Mouse (Mus musculus) kidney, embryonic 15.5 days (tissue): Measurements from ENCODE around the gene Exph5. TPM values are rescaled to one million over a fixed set of nuclear protein-coding genes. Genes with fewer than 3 reads are reported as not detected.

Experiments used
- ATAC-seq: fragments of 200-750 bp; cut with Nextera tagmentation; replicated peaks from 2 replicates; pipeline ENCODE4 v1.8.0; 2017; ENCODE audit warnings: moderate TSS enrichment; ENCODE audit not compliant: low FRiP score
- H3K27ac ChIP-seq: fragments of 300-500 bp; sonication (generic); 2 replicates; pipeline ENCODE4 v1.5.1; 2015; ENCODE audit warnings: mild to moderate bottlenecking, inconsistent platforms
- H3K27me3 ChIP-seq: fragments of 300-500 bp; sonication (generic); 2 replicates; pipeline ENCODE4 v1.6.1; 2015; ENCODE audit warnings: inconsistent platforms
- H3K36me3 ChIP-seq: fragments of 300-500 bp; sonication (generic); 2 replicates; pipeline ENCODE4 v1.6.1; 2015; ENCODE audit warnings: inconsistent platforms
- H3K4me1 ChIP-seq: fragments of 300-500 bp; sonication (generic); 2 replicates; pipeline ENCODE4 v1.6.1; 2015; ENCODE audit warnings: inconsistent platforms
- H3K4me2 ChIP-seq: fragments of 300-500 bp; sonication (generic); 2 replicates; pipeline ENCODE4 v1.6.1; 2015; ENCODE audit warnings: moderate library complexity, mild to moderate bottlenecking, inconsistent platforms
- H3K4me3 ChIP-seq: fragments of 300-500 bp; sonication (generic); replicated peaks from 2 replicates; pipeline ENCODE4 v1.5.1; 2015; ENCODE audit warnings: mild to moderate bottlenecking, inconsistent platforms
- H3K9ac ChIP-seq: fragments of 300-500 bp; sonication (generic); 2 replicates; pipeline ENCODE4 v1.6.1; 2015; ENCODE audit warnings: mild to moderate bottlenecking, inconsistent platforms
- H3K9me3 ChIP-seq: fragments of 300-500 bp; sonication (generic); replicated peaks from 2 replicates; pipeline ENCODE4 v1.6.1; 2016; ENCODE audit warnings: inconsistent platforms
- WGBS: fragments of 180-500 bp; shearing (Covaris S2); methylation state at CpG from one replicate; pipeline ENCODE4 v1.1.7; 2015; ENCODE audit warnings: mixed read lengths; 5-methylcytosine and 5-hydroxymethylcytosine counted together
- polyA plus RNA-seq: library from polyadenylated mRNA; unstranded; fragments of >200 nt; fragmentation: Nextera tagmentation; extraction: Ambion mirVana; gene quantifications from 2 replicates; pipeline ENCODE4 v1.2.1, GENCODE M21; 2015

Gene Exph5
- polyA plus RNA-seq, 1 experiment from 2014 or later = 1.9 TPM

GRCm38 (mm10) chr9:53323419-53324251 is 22.2 kb downstream of the Exph5 start:
- no peak overlapping the region for H3K27ac ChIP-seq

DNA sequence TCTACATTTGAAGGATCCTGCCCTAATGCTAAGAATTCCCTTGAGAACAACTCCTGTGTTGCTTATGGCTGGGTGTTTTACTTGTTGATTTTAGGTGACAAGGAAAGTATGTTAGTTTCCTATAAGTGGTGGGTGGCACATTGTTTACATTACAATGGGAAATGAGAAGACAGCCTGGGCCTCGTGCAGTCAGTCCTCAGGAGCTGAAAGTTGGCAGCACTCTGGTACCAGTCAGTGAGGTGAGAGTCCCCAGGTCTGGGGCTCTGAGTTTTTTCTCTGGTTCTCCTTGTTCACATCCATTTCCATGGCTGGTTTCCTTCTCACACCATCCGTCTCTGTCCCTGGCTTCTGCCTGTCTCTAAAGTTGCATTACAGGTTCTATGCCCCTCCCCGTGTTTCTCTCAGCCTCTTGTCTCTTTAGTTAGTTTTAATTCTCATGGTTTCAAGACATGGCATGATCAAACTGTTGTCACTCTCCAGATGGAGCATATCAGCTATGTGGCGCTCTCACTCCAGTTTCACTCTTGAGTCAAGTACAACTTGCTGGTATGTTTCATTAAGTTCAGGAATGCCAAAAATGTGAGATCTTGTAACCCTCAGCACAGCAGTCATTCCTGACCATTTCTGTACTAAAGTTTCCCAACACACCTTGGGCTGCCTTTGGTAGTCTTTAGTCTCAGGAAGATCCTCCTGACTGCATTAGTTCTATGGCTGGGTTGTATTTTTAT is 24.1 kb downstream of the Exph5 start:
- peak overlapping the region; percentile 51 for H3K27ac ChIP-seq
- no peak overlapping the region for H3K4me3 ChIP-seq
- WGBS = 50% methylated on average over 4 of the region's 4 CpGs
- H3K9me3 ChIP-seq = no peaks in the 10 kb centered on the region
- peaks cover 25% of the 10 kb centered on the region for H3K4me1 ChIP-seq
- H3K36me3 ChIP-seq = no peaks in the 10 kb centered on the region
- no peaks in the 10 kb centered on the region for H3K27me3 ChIP-seq
- ATAC-seq = peak; percentile 53
- no peak overlapping the region for H3K4me2 ChIP-seq
- no peak overlapping the region for H3K9ac ChIP-seq

More at GRCm38 (mm10) chr9:53323419-53324251, 22.2 kb downstream of the Exph5 start:
- H3K9ac ChIP-seq = no peak overlapping the region
- no peak overlapping the region for H3K4me2 ChIP-seq
- no peaks in the 10 kb centered on the region for H3K9me3 ChIP-seq
- peaks cover 13% of the 10 kb centered on the region for H3K4me1 ChIP-seq
- H3K36me3 ChIP-seq = no peaks in the 10 kb centered on the region
- no peaks in the 10 kb centered on the region for H3K27me3 ChIP-seq
- 67% methylated on average over 10 of the region's 10 CpGs for WGBS
- no peak overlapping the region for H3K4me3 ChIP-seq
- no peak for ATAC-seq

GRCm38 (mm10) chr9:53328203-53328602 is 26.7 kb downstream of the Exph5 start:
- Histone ChIP-seq H3K4me3 (no peak overlapping the region), H3K36me3 (no peaks in the 10 kb centered on the region), H3K4me2 (no peak overlapping the region), H3K27me3 (no peaks in the 10 kb centered on the region), H3K27ac (no peak overlapping the region), H3K9ac (no peak overlapping the region), H3K9me3 (0 out of 2 replicates have a peak, but pooled peaks cover 4% of the 10 kb centered on the region), H3K4me1 (peaks cover 20% of the 10 kb centered on the region)
- WGBS = 85% methylated on average over 2 of the region's 2 CpGs
- ATAC-seq = no peak

- H3K9me3 ChIP-seq = 0 out of 2 replicates have a peak, but pooled peaks cover 4% of the 10 kb centered on the region
- H3K36me3 ChIP-seq = no peaks in the 10 kb centered on the region
- peaks cover 20% of the 10 kb centered on the region for H3K4me1 ChIP-seq
- no peak overlapping the region for H3K9ac ChIP-seq
- no peak overlapping the region for H3K4me3 ChIP-seq
- 49% methylated on average over 6 of the region's 6 CpGs for WGBS
- peak; percentile 73 for ATAC-seq
- H3K4me2 ChIP-seq = no peak overlapping the region
- H3K27ac ChIP-seq = peak overlapping the region; percentile 54
- no peaks in the 10 kb centered on the region for H3K27me3 ChIP-seq
Measured at GRCm38 (mm10) chr9:53329301-53330206, 28.1 kb downstream of the Exph5 start.

GRCm38 (mm10) chr9:53330247-53330646 is 28.8 kb downstream of the Exph5 start:
- no peak overlapping the region for H3K4me2 ChIP-seq
- H3K9me3 ChIP-seq = 0 out of 2 replicates have a peak, but pooled peaks cover 4% of the 10 kb centered on the region
- 81% methylated on average over 9 of the region's 9 CpGs for WGBS
- H3K27ac ChIP-seq = no peak overlapping the region
- H3K27me3 ChIP-seq = no peaks in the 10 kb centered on the region
- H3K4me1 ChIP-seq = peaks cover 19% of the 10 kb centered on the region
- H3K36me3 ChIP-seq = no peaks in the 10 kb centered on the region
- H3K4me3 ChIP-seq = no peak overlapping the region
- H3K9ac ChIP-seq = no peak overlapping the region
- no peak; the same call in 1 of the 2 replicates for ATAC-seq

DNA sequence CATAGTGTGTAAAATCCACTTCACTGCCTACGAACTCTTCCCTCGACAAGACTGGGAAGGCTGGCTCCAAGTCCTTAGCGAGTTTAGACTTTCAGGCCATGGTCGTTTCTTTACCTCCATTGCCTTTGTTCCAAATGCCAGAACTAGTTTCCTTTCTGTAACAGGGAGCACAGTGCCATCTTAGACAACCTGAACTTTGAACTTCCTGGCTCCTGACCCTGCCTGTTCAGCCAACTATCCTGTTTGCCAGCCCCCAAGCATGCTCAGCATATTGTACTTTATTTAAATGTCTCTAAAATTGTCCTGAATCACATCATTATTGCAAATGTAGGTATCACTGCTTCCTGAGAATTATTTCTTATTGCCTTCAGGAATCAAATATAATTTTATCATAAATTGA is 32.0 kb downstream of the Exph5 start:
- Histone ChIP-seq H3K9me3 (0 out of 2 replicates have a peak, but pooled peaks cover 4% of the 10 kb centered on the region), H3K4me1 (peaks cover 13% of the 10 kb centered on the region; the same call in 1 of the 2 replicates), H3K27ac (no peak overlapping the region), H3K36me3 (no peaks in the 10 kb centered on the region), H3K4me2 (no peak overlapping the region), H3K27me3 (no peaks in the 10 kb centered on the region), H3K4me3 (no peak overlapping the region), H3K9ac (no peak overlapping the region)
- no peak for ATAC-seq
- 73% methylated on average over 4 of the region's 4 CpGs for WGBS

DNA sequence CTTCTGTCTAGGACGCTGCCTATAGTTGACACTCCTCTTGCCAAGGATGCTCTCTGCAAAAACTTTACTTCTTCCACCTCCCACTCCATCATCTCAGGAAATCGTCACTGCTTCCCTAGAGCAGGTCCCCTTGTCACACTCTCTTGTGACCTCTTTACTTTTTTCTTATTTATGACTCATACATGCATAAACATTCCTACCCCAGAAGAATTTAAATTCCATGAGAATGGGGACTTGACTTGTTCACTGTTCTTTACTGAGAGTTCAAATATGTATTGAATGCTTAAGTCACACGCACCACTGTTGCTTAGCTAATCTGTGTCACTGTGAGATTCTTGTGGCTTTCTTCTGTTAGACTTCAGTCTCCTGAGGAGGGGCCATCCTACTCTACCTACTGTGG is 33.7 kb downstream of the Exph5 start:
- H3K4me1 ChIP-seq = peaks cover 5% of the 10 kb centered on the region; the same call in 1 of the 2 replicates
- no peaks in the 10 kb centered on the region for H3K27me3 ChIP-seq
- 73% methylated on average over 3 of the region's 3 CpGs for WGBS
- no peak for ATAC-seq
- H3K27ac ChIP-seq = no peak overlapping the region
- 0 out of 2 replicates have a peak, but pooled peaks cover 4% of the 10 kb centered on the region for H3K9me3 ChIP-seq
- H3K36me3 ChIP-seq = no peaks in the 10 kb centered on the region
- H3K4me2 ChIP-seq = no peak overlapping the region
- H3K4me3 ChIP-seq = no peak overlapping the region
- H3K9ac ChIP-seq = no peak overlapping the region

DNA sequence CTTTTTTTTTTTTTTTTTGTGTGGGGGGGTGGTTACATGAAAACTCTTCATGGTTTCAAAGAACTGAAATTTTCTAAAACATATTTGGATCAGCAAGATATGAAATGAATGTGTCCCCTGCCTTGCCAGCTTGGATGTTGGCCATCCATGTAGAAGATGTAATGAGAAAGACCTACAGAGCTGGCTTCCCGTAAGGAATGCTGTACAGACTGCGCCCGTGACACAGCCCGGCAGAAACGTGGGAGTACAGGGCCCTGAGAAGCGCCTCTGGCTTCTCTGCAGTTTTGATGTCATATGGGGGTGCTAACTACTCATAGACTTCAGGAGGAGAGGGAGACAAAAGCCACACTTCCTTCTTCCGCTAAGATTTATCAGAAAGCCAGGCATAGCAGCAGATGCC is 38.1 kb downstream of the Exph5 start:
- Histone ChIP-seq H3K9me3 (no peaks in the 10 kb centered on the region), H3K4me3 (no peak overlapping the region), H3K27ac (no peak overlapping the region), H3K4me2 (no peak overlapping the region), H3K9ac (no peak overlapping the region), H3K4me1 (peaks cover 14% of the 10 kb centered on the region), H3K36me3 (no peaks in the 10 kb centered on the region), H3K27me3 (peaks cover 7% of the 10 kb centered on the region; the same call in 1 of the 2 replicates)
- WGBS = 51% methylated on average over 7 of the region's 7 CpGs
- ATAC-seq = no peak

GRCm38 (mm10) chr9:53340328-53340916 is 39.0 kb downstream of the Exph5 start:
- no peak for ATAC-seq
- Histone ChIP-seq H3K4me1 (peaks cover 14% of the 10 kb centered on the region), H3K27me3 (peaks cover 7% of the 10 kb centered on the region; the same call in 1 of the 2 replicates), H3K4me2 (peak overlapping the region; percentile 90), H3K36me3 (no peaks in the 10 kb centered on the region), H3K4me3 (peak overlapping the region; percentile 52), H3K9ac (peak overlapping the region; percentile 44), H3K9me3 (no peaks in the 10 kb centered on the region), H3K27ac (no peak overlapping the region)
- WGBS = 22% methylated on average over 17 of the region's 17 CpGs

- H3K27ac ChIP-seq = no peak overlapping the region
- peak; percentile 58; the same call in 1 of the 2 replicates for ATAC-seq
Measured at GRCm38 (mm10) chr9:53340969-53341368, 39.5 kb downstream of the Exph5 start.

GRCm38 (mm10) chr9:53341981-53342380 is 40.5 kb downstream of the Exph5 start:
- Histone ChIP-seq H3K4me3 (peak overlapping the region; percentile 52), H3K27ac (no peak overlapping the region), H3K27me3 (peaks cover 7% of the 10 kb centered on the region; the same call in 1 of the 2 replicates), H3K9me3 (no peaks in the 10 kb centered on the region), H3K36me3 (no peaks in the 10 kb centered on the region), H3K4me2 (peak overlapping the region; percentile 90), H3K9ac (no peak overlapping the region), H3K4me1 (peaks cover 14% of the 10 kb centered on the region)
- ATAC-seq = no peak
- WGBS = 79% methylated on average over 3 of the region's 3 CpGs

More at GRCm38 (mm10) chr9:53340969-53341368, 39.5 kb downstream of the Exph5 start:
- H3K36me3 ChIP-seq = no peaks in the 10 kb centered on the region
- H3K9ac ChIP-seq = peak overlapping the region; percentile 44
- peaks cover 7% of the 10 kb centered on the region; the same call in 1 of the 2 replicates for H3K27me3 ChIP-seq
- H3K4me2 ChIP-seq = peak overlapping the region; percentile 90
- WGBS = 1% methylated on average over 14 of the region's 14 CpGs
- H3K4me3 ChIP-seq = peak overlapping the region; percentile 52
- H3K4me1 ChIP-seq = peaks cover 14% of the 10 kb centered on the region
- H3K9me3 ChIP-seq = no peaks in the 10 kb centered on the region
